Mouse (Mus musculus): Measurements from ENCODE around the gene Kdelr3.

The Kdelr3 gene

GRCm38 (mm10) chr15:79575543-79576222, 59.5 kb downstream of the Kdelr3 start:
- no peak for DNase-seq

DNA sequence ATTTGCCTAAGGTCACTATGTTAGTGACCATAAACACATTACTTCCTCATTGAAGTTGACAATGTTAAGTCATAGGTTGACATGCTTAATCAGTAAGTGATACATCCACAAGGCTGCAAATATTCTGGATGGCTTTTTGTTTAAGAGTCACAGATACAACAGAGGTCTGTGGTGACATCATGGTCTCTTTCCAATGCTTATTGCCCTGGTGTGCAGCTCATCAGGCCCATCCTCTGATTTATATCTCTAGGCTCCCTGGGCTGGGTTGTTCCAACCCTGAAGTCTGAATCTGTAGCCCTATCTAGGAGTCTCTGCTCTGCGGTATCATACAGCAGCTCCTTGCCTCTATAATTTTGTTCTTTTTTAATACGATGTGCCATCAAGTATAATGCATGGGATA, 60.7 kb downstream of the Kdelr3 start:
- DNase-seq, result no peak

All from right cerebral cortex, postnatal 25 days (tissue).